Mouse (Mus musculus) splenic B cell, adult 2 months (primary cell): ENCODE measurements around the gene Grn.
A peak's percentile ranks its signal among the peaks of the same experiment; 100 is the strongest.

ENCODE experiments used
- DNase-seq: peaks from one replicate; pipeline ENCODE4 v3.0.0-alpha.2; 2011; ENCODE audit warnings: low read depth, low spot score
- H3K27me3 ChIP-seq: 2 replicates; pipeline ENCODE4 v1.6.1; 2012; ENCODE audit warnings: mild to moderate bottlenecking, low read length, moderate library complexity, mixed read lengths; ENCODE audit not compliant: control insufficient read depth, poor library complexity, insufficient read depth, severe bottlenecking
- H3K36me3 ChIP-seq: 2 replicates; pipeline ENCODE4 v1.6.1; 2012; ENCODE audit warnings: mild to moderate bottlenecking, low read length, moderate library complexity, mixed read lengths; ENCODE audit not compliant: control insufficient read depth, poor library complexity, insufficient read depth, severe bottlenecking

The Grn gene

GRCm38 (mm10) chr11:102439093-102440082, 9.3 kb downstream of the Grn start:
- Histone ChIP-seq H3K36me3 (peaks cover 4% of the 10 kb centered on the region), H3K27me3 (no peaks in the 10 kb centered on the region)
- no peak for DNase-seq

GRCm38 (mm10) chr11:102440255-102440654, 10.1 kb downstream of the Grn start:
- no peak for DNase-seq

GRCm38 (mm10) chr11:102441434-102441833, 11.3 kb downstream of the Grn start:
- no peak for DNase-seq
- H3K36me3 ChIP-seq = no peaks in the 10 kb centered on the region; the same call in 1 of the 2 replicates

More at GRCm38 (mm10) chr11:102440255-102440654, 10.1 kb downstream of the Grn start:
- H3K36me3 ChIP-seq = peaks cover 4% of the 10 kb centered on the region
- H3K27me3 ChIP-seq = no peaks in the 10 kb centered on the region; the same call in 1 of the 2 replicates

GRCm38 (mm10) chr11:102442089-102442488, 12.0 kb downstream of the Grn start:
- Histone ChIP-seq H3K27me3 (no peaks in the 10 kb centered on the region; the same call in 1 of the 2 replicates), H3K36me3 (no peaks in the 10 kb centered on the region)
- DNase-seq = no peak

More at GRCm38 (mm10) chr11:102441434-102441833, 11.3 kb downstream of the Grn start:
- no peaks in the 10 kb centered on the region; the same call in 1 of the 2 replicates for H3K27me3 ChIP-seq

- no peaks in the 10 kb centered on the region; the same call in 1 of the 2 replicates for H3K27me3 ChIP-seq
- H3K36me3 ChIP-seq = no peaks in the 10 kb centered on the region
- no peak for DNase-seq
Observed at GRCm38 (mm10) chr11:102443740-102444139, 13.6 kb downstream of the Grn start.

- Histone ChIP-seq H3K36me3 (no peaks in the 10 kb centered on the region), H3K27me3 (no peaks in the 10 kb centered on the region; the same call in 1 of the 2 replicates)
- DNase-seq = no peak
Observed at GRCm38 (mm10) chr11:102444321-102444720, 14.2 kb downstream of the Grn start.

GRCm38 (mm10) chr11:102444781-102445180, 14.7 kb downstream of the Grn start:
- Histone ChIP-seq H3K27me3 (no peaks in the 10 kb centered on the region; the same call in 1 of the 2 replicates), H3K36me3 (no peaks in the 10 kb centered on the region)
- no peak for DNase-seq

GRCm38 (mm10) chr11:102445264-102445890, 15.3 kb downstream of the Grn start:
- H3K27me3 ChIP-seq = no peaks in the 10 kb centered on the region; the same call in 1 of the 2 replicates
- no peaks in the 10 kb centered on the region for H3K36me3 ChIP-seq
- DNase-seq = no peak

GRCm38 (mm10) chr11:102445891-102446361, 15.8 kb downstream of the Grn start:
- Histone ChIP-seq H3K27me3 (no peaks in the 10 kb centered on the region; the same call in 1 of the 2 replicates), H3K36me3 (no peaks in the 10 kb centered on the region)
- DNase-seq = no peak

GRCm38 (mm10) chr11:102446581-102447461, 16.7 kb downstream of the Grn start:
- no peak for DNase-seq
- Histone ChIP-seq H3K36me3 (no peaks in the 10 kb centered on the region), H3K27me3 (no peaks in the 10 kb centered on the region; the same call in 1 of the 2 replicates)

GRCm38 (mm10) chr11:102447497-102447896, 17.4 kb downstream of the Grn start, which contains the start of gene Fam171a2:
Gene Fam171a2, minus strand, starts transcription at chr11:102447682.
- DNase-seq = peak; percentile 75
- Histone ChIP-seq H3K36me3 (no peaks in the 10 kb centered on the region), H3K27me3 (no peaks in the 10 kb centered on the region; the same call in 1 of the 2 replicates)

- Histone ChIP-seq H3K27me3 (no peaks in the 10 kb centered on the region; the same call in 1 of the 2 replicates), H3K36me3 (no peaks in the 10 kb centered on the region)
- DNase-seq = no peak
Observed at GRCm38 (mm10) chr11:102448327-102448726, 18.2 kb downstream of the Grn start.

- no peak for DNase-seq
- Histone ChIP-seq H3K36me3 (no peaks in the 10 kb centered on the region), H3K27me3 (no peaks in the 10 kb centered on the region; the same call in 1 of the 2 replicates)
Observed at GRCm38 (mm10) chr11:102449043-102450008, 19.2 kb downstream of the Grn start.
